Mouse (Mus musculus) layer of hippocampus, postnatal 36 days (tissue): Measurements from ENCODE around the gene Psen2. TPM values are rescaled to one million over a fixed set of nuclear protein-coding genes. Genes with fewer than 3 reads are reported as not detected.

Source experiments
- DNase-seq, 2 experiments: peaks; one replicate each; pipeline ENCODE4 v3.0.0; 2022
- total RNA-seq, 2 experiments: library from RNA; stranded (reverse); gene quantifications; 2 replicates each; pipeline ENCODE4 v1.2.3; 2021

The Psen2 gene
- total RNA-seq, 2 experiments from 2014 or later, result 18.8 to 21.0 TPM

DNA sequence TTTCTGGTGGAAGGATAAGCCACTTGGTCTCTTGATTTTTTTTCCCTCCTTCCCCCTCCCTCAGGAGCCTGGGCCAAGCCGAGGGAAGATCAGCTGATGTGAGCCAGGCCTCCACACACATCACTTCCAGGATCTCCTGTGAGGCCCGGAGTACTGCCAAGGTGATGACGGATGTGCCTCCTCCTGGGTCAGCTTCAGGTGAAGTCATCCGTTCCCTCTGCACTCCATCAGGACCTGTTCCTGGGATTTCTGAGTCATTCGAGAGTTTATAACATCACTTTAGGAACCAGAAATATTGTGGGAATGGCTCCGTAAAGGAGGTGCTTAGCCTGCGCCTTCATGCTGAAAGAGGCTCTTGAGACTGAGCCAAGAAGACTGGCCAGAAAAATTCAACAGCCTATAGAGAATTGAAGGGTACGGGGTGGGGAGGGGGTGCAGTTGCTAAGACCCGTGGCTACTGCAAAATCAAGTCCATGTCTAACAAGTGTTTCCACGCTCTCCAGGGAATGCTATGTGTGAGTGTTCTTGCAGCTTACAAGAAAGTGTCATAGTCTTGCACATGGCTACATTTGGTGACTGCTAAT, 11.6 kb upstream of the Psen2 start:
- DNase-seq, result no peak

DNA sequence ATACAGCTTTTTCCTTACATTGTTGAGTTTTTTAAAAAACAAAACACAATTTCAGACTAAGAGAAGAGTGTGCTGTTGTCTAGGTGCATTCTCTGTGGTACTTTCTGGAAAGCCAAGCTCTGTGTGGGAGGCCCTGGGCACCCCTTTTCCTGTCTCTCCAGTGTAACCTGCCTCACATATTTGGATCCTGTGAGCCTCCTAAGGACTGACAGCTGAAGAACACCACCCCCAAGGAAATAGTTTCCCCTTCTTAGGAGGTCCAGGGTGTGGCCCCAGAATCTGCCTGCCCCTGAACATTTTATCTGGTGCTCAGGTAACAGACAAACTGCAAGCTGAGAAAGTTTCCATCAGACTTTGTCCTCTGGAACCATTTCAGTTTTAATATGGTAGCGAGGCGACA, 5.8 kb upstream of the Psen2 start:
- DNase-seq, result no peak

DNA sequence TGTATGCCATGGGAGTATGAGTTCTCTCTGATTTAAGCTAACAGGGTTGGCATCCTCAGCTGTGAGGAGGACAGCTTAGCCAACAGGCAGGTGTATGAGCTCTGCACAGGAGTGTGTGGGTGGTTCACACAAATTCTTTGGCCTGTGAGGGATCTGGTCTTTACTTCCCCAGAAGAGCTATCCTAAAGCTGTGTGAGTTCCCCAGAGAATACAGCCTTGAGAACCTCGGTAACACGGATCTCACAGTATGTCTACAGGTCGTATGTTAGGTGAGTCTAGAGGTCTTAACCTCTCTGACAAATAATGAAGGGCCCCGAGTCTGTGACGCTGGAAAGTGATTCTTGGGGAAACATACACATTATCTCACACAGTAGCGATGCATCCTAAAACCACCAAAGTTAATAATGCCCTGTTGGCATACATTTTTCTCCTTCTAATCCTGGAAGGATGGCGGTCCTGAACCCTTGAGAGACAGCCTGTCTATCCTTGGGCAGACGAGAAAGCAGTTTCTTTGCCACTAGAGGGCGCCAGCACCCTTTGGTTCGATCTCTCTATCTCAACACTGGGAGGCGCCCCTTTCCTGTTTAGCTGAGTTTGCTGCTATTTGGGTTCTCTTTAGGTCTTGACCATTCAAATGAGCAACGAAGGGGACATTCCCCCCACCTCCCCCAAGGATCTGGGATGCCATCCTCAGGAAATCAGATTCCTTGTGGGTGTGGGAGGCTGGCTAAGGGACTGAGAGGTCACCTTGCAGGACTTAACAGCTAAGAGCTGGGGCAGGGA, 5.2 kb upstream of the Psen2 start:
- DNase-seq, result peak; percentile 86 to 88

GRCm38 (mm10) chr1:180267151-180267550, 3.9 kb upstream of the Psen2 start:
- no peak for DNase-seq

DNA sequence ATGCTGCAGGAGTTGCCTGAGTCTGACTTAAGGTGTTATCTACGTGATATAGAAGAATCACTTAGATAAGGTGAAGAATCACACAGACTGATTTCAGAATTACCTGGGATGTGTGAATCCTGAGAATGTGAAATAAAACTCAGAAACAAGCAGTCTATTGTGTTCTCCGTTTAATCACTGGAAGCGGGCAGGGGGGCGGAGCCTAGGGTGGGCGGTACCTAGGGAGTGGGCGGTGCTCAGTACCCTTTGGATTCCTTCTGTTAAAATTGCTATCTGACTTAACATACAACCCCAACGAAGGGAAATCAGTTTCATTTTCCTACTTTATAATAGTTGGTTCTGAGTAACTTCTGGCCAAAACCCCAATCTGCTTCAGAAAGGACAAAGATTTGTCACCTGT, 2.2 kb upstream of the Psen2 start:
- DNase-seq, result no peak

DNA sequence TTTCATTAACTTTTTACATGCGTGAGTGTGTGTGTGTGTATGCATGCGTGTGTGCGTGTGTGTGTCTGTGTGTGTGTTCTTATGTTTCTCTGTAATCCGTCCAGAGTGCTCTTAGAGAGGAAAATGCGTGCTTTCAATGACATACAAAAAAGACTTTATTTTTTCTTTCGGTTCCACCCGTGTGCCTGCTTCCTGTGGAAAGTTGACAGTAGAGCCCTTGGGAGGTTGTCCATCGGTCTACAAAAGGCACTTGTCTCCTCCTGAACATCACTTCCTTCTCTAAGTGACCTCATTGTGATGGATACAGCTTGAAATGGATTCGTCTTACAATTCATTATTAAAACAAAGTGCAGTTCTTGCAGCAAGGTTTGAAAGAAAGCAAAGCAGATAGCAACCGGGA, 1.6 kb upstream of the Psen2 start:
- DNase-seq, result no peak

GRCm38 (mm10) chr1:180264389-180264788, 1.2 kb upstream of the Psen2 start:
- no peak for DNase-seq

DNA sequence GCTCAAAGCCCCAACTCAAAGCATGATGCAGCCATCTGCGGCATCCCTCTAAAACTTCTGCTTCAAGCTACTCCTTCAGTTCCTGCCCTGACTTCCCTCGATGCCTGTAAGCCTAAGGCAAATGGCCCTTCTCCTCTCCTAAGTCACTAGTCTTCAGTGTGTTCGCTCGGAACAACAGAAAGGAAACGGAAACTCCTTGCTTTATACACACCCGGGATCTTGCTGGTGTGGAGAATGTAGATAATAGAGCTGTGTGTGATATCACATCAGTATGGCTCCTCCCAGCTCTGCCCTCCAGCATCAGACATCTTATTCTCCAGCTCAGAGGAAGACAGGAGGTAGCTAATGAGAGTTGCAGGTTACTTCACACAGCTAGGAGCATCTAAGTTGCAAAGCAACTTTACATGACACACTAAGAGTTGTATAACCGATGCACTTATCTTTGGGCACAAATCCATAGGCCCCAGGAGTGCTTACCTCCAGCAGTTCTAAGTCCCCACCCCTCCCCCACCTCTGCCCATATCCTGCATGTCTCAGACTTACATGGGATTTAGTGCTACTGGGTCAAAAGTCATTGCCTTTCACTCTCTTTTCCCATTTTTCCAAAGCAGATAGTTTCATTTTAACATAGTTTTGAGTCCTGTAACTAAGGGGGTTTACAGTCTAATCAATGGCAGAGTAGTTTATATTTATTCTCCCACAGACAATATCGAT, 1.2 kb downstream of the Psen2 start:
- no peak for DNase-seq

DNA sequence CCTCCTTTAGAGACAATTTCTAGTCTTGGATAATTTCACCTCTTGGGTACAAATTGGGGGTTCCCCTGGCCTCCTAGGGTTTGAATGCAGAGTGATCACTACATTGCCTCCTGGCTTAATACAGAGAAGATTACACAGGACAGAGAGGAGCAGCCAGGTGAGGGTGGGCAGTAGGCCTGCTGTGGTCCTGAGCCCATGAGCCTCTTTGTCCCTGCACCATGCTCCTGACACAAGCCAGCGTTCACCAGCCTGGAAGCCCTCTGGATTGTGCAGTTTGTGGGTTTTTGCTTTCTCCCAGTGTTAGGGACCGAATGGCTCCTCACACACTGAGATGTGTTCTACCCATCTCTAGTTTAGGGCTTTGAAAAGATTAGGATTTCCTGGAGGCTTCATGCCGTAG, 1.8 kb downstream of the Psen2 start:
- no peak for DNase-seq

GRCm38 (mm10) chr1:180260886-180261285, 2.4 kb downstream of the Psen2 start:
- no peak for DNase-seq

- DNase-seq, result no peak
Observed at GRCm38 (mm10) chr1:180259753-180260152, 3.5 kb downstream of the Psen2 start.

DNA sequence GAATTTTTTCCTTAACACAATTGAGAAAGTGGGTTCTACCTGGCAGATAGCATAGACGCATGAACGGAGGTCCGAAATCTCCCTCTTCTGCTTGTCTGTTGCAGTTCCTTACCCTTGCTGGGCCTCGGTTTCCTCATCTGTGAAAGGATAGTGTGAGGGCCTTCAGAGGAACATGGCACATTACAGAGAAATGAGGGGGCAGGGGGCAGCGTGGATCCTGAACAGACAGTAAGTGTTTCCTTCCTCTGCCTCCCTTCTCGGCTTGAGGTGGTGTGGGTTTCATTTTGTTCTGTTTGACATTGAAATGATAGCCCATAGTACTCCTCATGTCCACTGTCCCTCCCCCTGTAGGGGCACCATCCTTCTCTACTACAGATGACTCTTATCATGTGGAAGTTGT, 5.8 kb downstream of the Psen2 start:
- no peak for DNase-seq

DNA sequence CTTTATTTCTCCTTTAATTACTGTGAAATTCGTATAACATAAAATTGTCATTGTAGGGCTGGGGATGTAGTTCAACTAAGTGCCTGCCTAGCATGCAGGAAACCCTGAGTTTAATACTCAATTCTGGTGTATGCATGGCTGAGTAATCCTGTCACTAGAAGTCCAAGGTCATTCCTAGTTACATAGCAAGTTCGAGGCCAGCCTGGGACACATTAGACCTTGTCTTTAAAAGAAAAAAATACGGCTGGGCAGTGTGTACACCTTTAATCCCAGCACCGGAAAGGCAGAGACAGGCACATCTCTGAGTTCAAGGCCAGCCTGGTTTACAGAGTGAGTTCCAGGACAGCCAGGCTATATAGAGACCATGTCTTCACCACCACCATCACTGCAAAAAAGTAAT, 6.4 kb downstream of the Psen2 start:
- no peak for DNase-seq

- DNase-seq, result peak; percentile 95 to 97
Observed at GRCm38 (mm10) chr1:180256138-180256674, 7.0 kb downstream of the Psen2 start.

DNA sequence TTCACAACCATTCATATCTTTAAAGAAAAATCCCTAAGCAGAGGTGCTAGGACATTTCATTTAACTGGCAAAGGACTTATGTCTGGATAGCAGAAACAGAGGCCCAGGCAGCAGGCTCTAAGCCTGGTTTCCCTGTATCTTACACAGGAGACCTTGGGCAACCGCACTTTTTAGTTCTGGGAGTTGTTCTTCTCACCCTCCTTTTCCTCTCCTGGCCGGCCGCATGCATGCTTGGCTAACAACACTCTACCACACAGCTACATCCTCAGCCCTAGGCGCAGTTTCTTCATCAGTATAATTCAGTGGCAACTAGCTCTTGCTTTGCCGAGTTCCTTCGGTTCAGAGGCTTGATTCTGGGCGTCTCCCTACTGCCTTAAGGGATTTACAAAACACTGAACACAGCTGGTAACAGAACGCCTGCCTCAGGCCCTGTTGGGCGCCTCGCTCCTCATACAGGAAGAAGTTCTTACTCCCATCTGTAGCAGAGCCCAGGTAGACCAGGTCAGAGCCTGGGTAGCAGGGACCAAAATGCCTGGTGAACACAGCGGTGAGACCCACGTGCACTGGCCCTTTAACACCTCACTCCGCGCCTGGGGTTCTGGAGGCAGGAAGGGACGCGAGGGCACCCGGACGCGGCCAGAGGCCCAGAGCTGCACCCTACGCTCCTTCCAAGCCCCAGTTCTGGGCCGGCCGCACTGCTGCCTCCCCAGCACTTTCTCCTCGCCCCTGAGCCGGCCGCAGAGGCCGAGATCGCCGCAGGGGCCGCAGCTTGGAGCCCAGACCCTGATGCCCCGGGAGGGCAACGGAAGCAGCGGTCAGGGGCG, 7.7 kb downstream of the Psen2 start:
- peak in 1 of 2 experiments; percentile 50 for DNase-seq

- DNase-seq, result no peak
Observed at GRCm38 (mm10) chr1:180254316-180254715, 8.9 kb downstream of the Psen2 start.

GRCm38 (mm10) chr1:180252656-180253190, 10.5 kb downstream of the Psen2 start:
- no peak for DNase-seq

- no peak for DNase-seq
Observed at GRCm38 (mm10) chr1:180251176-180252048, 11.8 kb downstream of the Psen2 start.

GRCm38 (mm10) chr1:180250441-180250830, 12.8 kb downstream of the Psen2 start:
- DNase-seq, result no peak

GRCm38 (mm10) chr1:180249666-180250440, 13.4 kb downstream of the Psen2 start:
- DNase-seq, result peak; percentile 60 to 64
